Mouse (Mus musculus): ENCODE data around the gene Klhl35. TPM values are rescaled to one million over a fixed set of nuclear protein-coding genes. Genes with fewer than 3 reads are reported as not detected.

Gene Klhl35
- total and polyA plus RNA-seq, 3 experiments, result 0.04 TPM; not detected in 2

Other genes with a start within 250 kb of the Klhl35 start
- not detected in 2 replicates for gene Mogat2, start 227.4 kb upstream of the Klhl35 start, total RNA-seq (2012; rRNA removed)
- under 1 TPM in 1 of 2 experiments, not detected in 1; 0.13 TPM for gene Mogat2, start 227.4 kb upstream of the Klhl35 start, polyA plus RNA-seq (2012; ENCODE audit: insufficient read depth in 1 of 2, insufficient read length in 2 of 2, low read depth in 1 of 2, low replicate concordance in 2 of 2, missing spikeins in 1 of 2)
- not detected in 2 replicates for gene Map6, start 198.6 kb upstream of the Klhl35 start, total RNA-seq (2012; rRNA removed)
- gene Map6, start 198.6 kb upstream of the Klhl35 start, polyA plus RNA-seq (2012; ENCODE audit: insufficient read depth in 1 of 2, insufficient read length in 2 of 2, low read depth in 1 of 2, low replicate concordance in 2 of 2, missing spikeins in 1 of 2), result not detected
- gene Serpinh1, start 112.8 kb upstream of the Klhl35 start, total RNA-seq (2012; rRNA removed), result not detected in 2 replicates
- not detected for gene Serpinh1, start 112.8 kb upstream of the Klhl35 start, polyA plus RNA-seq (2012; ENCODE audit: insufficient read depth in 1 of 2, insufficient read length in 2 of 2, low read depth in 1 of 2, low replicate concordance in 2 of 2, missing spikeins in 1 of 2)
- 0.15 and 0.23 TPM in 2 replicates for gene Gdpd5, start 84.6 kb upstream of the Klhl35 start, total RNA-seq (2012; rRNA removed)
- under 1 TPM in 1 of 2 experiments, not detected in 1; 0.26 TPM for gene Gdpd5, start 84.6 kb upstream of the Klhl35 start, polyA plus RNA-seq (2012; ENCODE audit: insufficient read depth in 1 of 2, insufficient read length in 2 of 2, low read depth in 1 of 2, low replicate concordance in 2 of 2, missing spikeins in 1 of 2)
- 2,066 and 2,287 TPM in 2 replicates for gene Rps3, start 17.7 kb downstream of the Klhl35 start, total RNA-seq (2012; rRNA removed)
- 1,000 to 10,000 TPM in 1 of 2 experiments, 100 to 1,000 TPM in 1; 157 to 1,899 TPM for gene Rps3, start 17.7 kb downstream of the Klhl35 start, polyA plus RNA-seq (2012; ENCODE audit: insufficient read depth in 1 of 2, insufficient read length in 2 of 2, low read depth in 1 of 2, low replicate concordance in 2 of 2, missing spikeins in 1 of 2)
- 44.3 and 62.7 TPM in 2 replicates for gene Arrb1, start 69.5 kb downstream of the Klhl35 start, total RNA-seq (2012; rRNA removed)
- 10 to 100 TPM; 27.0 to 67.7 TPM for gene Arrb1, start 69.5 kb downstream of the Klhl35 start, polyA plus RNA-seq (2012; ENCODE audit: insufficient read depth in 1 of 2, insufficient read length in 2 of 2, low read depth in 1 of 2, low replicate concordance in 2 of 2, missing spikeins in 1 of 2)
- gene Tpbgl, start 161.1 kb downstream of the Klhl35 start, total RNA-seq (2012; rRNA removed), result not detected in 2 replicates
- not detected for gene Tpbgl, start 161.1 kb downstream of the Klhl35 start, polyA plus RNA-seq (2012; ENCODE audit: insufficient read depth in 1 of 2, insufficient read length in 2 of 2, low read depth in 1 of 2, low replicate concordance in 2 of 2, missing spikeins in 1 of 2)
- gene Slco2b1, start 245.3 kb downstream of the Klhl35 start, total RNA-seq (2012; rRNA removed), result not detected in 2 replicates
- under 1 TPM in 1 of 2 experiments, not detected in 1; 0.06 TPM for gene Slco2b1, start 245.3 kb downstream of the Klhl35 start, polyA plus RNA-seq (2012; ENCODE audit: insufficient read depth in 1 of 2, insufficient read length in 2 of 2, low read depth in 1 of 2, low replicate concordance in 2 of 2, missing spikeins in 1 of 2)